Mouse (Mus musculus) heart, embryonic 10.5 days (tissue): Measurements from ENCODE around the gene Ipo7. TPM values are rescaled to one million over a fixed set of nuclear protein-coding genes. Genes with fewer than 3 reads are reported as not detected.
"Not testable (repeated sequence)": the region's sequence is repeated elsewhere in the genome, so short reads cannot be mapped to it uniquely, and the experiment has no call there.

Source experiments
- DNase-seq: peaks from one replicate; pipeline ENCODE4 v3.0.0-alpha.2; 2017; ENCODE audit warnings: low spot score
- H3K27ac ChIP-seq: fragments of 300-500 bp; sonication (generic); 2 replicates; pipeline ENCODE4 v1.5.1; 2016; ENCODE audit warnings: mild to moderate bottlenecking
- H3K27me3 ChIP-seq: fragments of 300-500 bp; sonication (generic); 2 replicates; pipeline ENCODE4 v1.6.1; 2016; ENCODE audit warnings: mild to moderate bottlenecking; ENCODE audit not compliant: poor library complexity, insufficient read depth, severe bottlenecking
- H3K36me3 ChIP-seq: fragments of 300-500 bp; sonication (generic); 2 replicates; pipeline ENCODE4 v1.6.1; 2016; ENCODE audit warnings: mild to moderate bottlenecking, moderate library complexity
- H3K4me1 ChIP-seq: fragments of 300-500 bp; sonication (generic); 2 replicates; pipeline ENCODE4 v1.6.1; 2016; ENCODE audit warnings: mild to moderate bottlenecking
- H3K4me3 ChIP-seq: fragments of 300-500 bp; sonication (generic); 2 replicates; pipeline ENCODE4 v1.5.1; 2016; ENCODE audit warnings: mild to moderate bottlenecking, moderate library complexity
- H3K9me3 ChIP-seq: fragments of 300-500 bp; sonication (generic); 2 replicates; pipeline ENCODE4 v1.6.1; 2016; ENCODE audit warnings: mild to moderate bottlenecking, moderate library complexity
- WGBS: fragments of 180-500 bp; shearing (Covaris S2); methylation state at CpG from one replicate; pipeline ENCODE4 v1.1.7; 2016; 5-methylcytosine and 5-hydroxymethylcytosine counted together
- polyA plus RNA-seq: library from polyadenylated mRNA; unstranded; fragments of >200 nt; fragmentation: Nextera tagmentation; extraction: Ambion mirVana; gene quantifications from 2 replicates; pipeline ENCODE4 v1.2.1, GENCODE M21; 2016

Gene Ipo7
- polyA plus RNA-seq, 1 experiment from 2014 or later = 38.4 TPM

DNA sequence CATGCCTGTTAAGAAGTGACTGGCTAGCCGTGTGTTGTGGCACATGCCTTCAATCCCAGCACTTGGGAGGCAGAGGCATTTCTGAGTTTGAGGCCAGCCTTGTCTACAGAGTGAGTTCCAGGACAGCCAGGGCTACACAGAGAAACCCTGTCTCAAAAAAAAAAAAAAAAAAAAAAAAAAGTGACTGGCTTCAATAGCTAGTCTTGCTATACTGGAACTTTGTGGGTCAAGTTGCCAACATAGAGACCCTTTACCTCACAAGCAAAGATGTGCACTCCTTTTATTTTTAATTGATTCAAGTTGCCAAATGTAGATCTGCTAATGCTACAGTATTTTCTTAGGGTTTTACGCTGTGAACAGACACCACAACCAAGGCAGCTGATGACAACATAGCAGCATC is 39.6 kb downstream of the Ipo7 start:
- H3K27me3 ChIP-seq, DNase-seq, H3K27ac ChIP-seq, H3K4me3 ChIP-seq, H3K9me3 ChIP-seq: not testable (repeated sequence)
- peaks cover 11% of the 10 kb centered on the region for H3K4me1 ChIP-seq
- WGBS = 90% methylated on average over 2 of the region's 2 CpGs
- peaks cover 64% of the 10 kb centered on the region for H3K36me3 ChIP-seq

DNA sequence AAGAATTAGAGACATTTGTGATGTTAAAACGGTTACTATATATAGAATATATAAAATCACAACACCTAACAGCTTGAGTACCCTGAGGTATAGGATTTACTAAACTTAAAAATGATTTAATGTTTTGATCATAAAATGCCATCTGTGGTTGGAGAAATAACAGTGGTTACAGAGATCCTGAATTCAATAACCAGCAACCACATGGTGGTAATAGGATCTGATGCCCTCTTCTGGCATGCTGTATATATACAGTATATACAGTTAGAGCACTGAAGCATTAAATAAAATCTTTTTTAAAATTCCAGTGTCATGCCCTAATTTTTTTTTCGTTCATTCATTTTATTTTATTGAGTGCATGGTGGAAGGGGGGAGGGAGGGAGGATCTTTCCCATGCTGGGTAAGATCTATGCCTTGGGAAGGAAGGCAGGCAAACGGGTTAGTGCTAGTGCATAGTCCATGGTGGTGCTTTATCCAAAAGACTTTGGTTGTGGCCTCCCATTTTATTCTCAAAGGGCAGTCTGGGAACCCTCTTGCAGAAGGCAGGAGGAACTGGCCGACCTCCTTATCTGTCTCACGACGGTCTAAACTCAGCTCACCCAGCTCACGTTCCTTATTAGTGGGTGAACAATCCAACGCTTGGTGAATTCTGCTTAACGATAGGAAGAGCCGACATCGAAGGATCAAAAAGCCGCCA is 41.2 kb downstream of the Ipo7 start:
- Histone ChIP-seq H3K9me3 (no peaks in the 10 kb centered on the region), H3K27ac (peak overlapping the region; percentile 100; the same call in 1 of the 2 replicates), H3K27me3 (no peaks in the 10 kb centered on the region), H3K36me3 (peaks cover 56% of the 10 kb centered on the region), H3K4me3 (0 out of 2 replicates have a peak overlapping the region, but pooled peaks have one; percentile 82), H3K4me1 (peaks cover 19% of the 10 kb centered on the region)
- DNase-seq = no peak
- WGBS = 79% methylated on average over 12 of the region's 12 CpGs

DNA sequence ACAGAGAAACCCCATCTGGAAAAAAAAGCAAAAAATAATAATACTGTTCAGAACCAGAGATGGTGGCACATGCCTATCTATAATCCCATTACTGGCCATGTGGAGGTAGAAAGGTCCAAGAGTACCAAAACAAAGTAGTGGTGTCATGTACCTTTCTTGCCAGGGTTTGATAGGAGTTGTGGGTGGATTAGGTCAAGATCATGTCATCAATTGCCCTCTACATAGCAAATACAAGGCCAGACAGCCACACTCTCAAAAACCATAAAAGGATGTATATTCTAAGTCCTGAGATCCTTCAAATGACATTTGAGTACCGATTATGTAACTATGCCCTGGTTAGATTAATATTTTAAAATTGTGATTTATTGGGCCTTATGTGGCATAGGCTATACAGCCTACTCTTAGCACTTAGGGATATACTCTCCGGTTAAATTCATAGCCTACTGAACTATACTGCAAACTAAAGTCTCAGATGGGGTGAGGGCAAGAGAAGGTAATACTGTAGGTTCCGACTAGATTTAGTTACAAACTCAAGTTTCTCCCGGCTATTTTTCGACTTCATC is 42.1 kb downstream of the Ipo7 start:
- Histone ChIP-seq H3K4me3 (peak overlapping the region; percentile 82), H3K4me1 (peaks cover 19% of the 10 kb centered on the region), H3K27ac (peak overlapping the region; percentile 100), H3K36me3 (peaks cover 48% of the 10 kb centered on the region), H3K9me3 (no peaks in the 10 kb centered on the region), H3K27me3 (no peaks in the 10 kb centered on the region)
- WGBS = 20% methylated on average over 5 of the region's 5 CpGs
- no peak for DNase-seq

DNA sequence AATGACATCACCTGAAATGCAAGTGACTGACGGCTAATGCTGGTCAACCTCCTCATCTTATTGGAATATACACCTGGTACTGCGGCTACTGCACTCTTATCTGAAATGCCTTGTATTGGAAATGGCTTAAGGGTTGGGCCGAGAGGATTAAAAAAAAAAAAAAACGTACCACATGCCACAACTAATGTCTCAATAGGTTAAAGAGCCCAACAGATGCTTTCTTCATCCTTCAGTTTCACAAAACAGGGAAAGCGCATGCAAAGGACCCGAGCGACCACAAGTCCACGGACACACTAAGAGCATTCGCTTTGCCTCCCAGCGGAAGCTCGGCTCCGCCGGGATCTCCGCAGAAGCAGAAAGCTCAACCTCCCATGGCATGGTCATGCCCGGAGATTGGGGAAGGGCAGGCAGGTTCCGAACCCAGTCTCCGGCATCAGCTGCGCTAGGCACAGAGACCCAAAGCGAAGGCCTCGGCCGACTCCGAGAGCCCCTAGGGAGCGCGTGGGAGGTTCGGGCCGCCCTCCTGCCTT is 42.7 kb downstream of the Ipo7 start:
- Histone ChIP-seq H3K4me3 (peak overlapping the region; percentile 82), H3K27ac (peak overlapping the region; percentile 100), H3K27me3 (no peaks in the 10 kb centered on the region), H3K36me3 (peaks cover 43% of the 10 kb centered on the region), H3K4me1 (peaks cover 19% of the 10 kb centered on the region), H3K9me3 (no peaks in the 10 kb centered on the region)
- DNase-seq = no peak
- 1% methylated on average over 26 of the region's 26 CpGs for WGBS

DNA sequence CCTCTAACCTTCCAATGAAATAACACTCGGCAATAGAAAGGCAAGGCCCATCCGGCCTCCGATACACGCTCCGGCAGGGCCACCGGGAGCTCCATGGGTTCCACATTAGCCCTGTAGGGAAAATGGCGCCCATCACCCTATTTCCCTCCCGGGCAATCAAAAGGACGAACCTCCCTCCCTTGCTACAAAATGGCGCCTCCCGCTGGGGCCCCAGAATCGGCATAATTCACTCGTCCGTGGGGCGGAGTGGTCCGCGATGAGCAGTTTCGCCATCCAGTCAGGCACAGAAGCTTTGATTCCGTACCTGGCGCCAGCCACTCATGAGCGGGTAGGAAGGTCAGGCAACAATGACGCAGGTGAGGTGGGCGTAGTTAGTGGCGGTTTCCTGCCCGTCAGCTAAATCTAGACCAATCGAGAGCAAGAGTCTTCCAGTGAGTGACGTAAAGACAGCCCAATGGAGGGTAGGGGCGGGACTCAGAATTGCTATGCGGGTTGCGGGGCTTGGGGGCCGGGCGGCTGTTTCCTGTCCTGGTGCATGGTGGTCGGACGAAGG is 43.2 kb downstream of the Ipo7 start, which contains the start of gene Zfp143:
TSS of gene Zfp143 (plus strand) at position 19 of the 553 bp plus-strand sequence.
- under 1% methylated on average over 34 of the region's 34 CpGs for WGBS
- peak; percentile 100 for DNase-seq
- peak within 1 kb of the TSS; percentile 100 for H3K27ac ChIP-seq
- H3K27me3 ChIP-seq = no peaks in the 10 kb centered on the region
- peak within 1 kb of the TSS; percentile 82 for H3K4me3 ChIP-seq
- peaks cover 19% of the 10 kb centered on the region for H3K4me1 ChIP-seq
- H3K9me3 ChIP-seq = no peaks in the 10 kb centered on the region
- H3K36me3 ChIP-seq = peaks cover 37% of the 10 kb centered on the region

DNA sequence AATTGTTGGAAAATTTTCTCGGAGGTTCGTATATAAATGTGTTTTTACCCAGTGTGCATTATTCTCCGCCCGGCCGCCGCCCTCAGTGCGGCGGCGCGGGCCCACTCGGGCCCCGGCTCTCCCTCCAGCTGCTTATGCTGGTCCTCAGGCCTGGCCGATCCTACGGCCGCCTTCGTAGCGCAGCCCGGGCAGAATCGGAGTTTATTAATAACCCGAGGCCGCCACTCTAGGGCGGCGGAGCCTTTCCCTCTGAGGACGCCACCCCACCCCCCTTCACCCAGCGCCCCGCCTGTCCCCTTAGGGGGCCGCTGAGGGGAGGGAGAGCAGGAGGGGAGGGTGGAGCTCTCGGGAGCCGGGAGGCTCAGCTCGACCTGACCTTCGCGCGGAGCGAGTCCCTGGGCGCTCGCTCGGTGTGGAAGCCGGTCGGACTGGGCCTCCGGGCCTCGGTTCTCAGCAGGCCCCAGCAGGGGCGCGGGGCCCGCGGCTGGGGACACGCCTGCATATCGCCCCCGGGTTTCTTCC is 43.7 kb downstream of the Ipo7 start:
- peaks cover 37% of the 10 kb centered on the region for H3K36me3 ChIP-seq
- DNase-seq = peak; percentile 94
- peaks cover 19% of the 10 kb centered on the region for H3K4me1 ChIP-seq
- H3K4me3 ChIP-seq = peak overlapping the region; percentile 82
- peak overlapping the region; percentile 100 for H3K27ac ChIP-seq
- no peaks in the 10 kb centered on the region for H3K27me3 ChIP-seq
- H3K9me3 ChIP-seq = no peaks in the 10 kb centered on the region
- under 1% methylated on average over 47 of the region's 48 CpGs for WGBS

DNA sequence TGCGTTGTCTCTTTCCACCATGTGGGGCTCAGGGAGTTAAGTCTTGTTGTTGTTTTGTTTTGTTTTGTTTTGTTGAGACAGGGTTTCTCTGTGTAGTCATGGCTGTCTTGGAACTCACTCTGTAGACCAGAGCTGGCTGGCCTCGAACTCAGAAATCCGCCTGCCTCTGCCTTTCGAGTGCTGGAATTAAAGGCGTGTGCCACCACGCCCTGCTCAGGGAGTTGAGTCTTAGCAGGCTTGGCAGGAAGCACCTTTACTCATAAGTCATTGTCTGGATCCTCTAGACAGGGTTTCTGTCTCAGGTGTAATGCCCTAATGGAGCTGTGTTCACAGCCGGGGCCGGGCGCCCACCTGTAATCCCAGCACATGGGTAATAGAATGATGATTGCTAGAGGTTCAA is 45.7 kb downstream of the Ipo7 start:
- peaks cover 19% of the 10 kb centered on the region for H3K4me1 ChIP-seq
- H3K36me3 ChIP-seq = peaks cover 34% of the 10 kb centered on the region
- H3K4me3 ChIP-seq = no peak overlapping the region
- no peaks in the 10 kb centered on the region for H3K9me3 ChIP-seq
- DNase-seq = no peak
- no peaks in the 10 kb centered on the region for H3K27me3 ChIP-seq
- H3K27ac ChIP-seq = no peak overlapping the region; the same call in 1 of the 2 replicates
- 95% methylated on average over 9 of the region's 9 CpGs for WGBS

DNA sequence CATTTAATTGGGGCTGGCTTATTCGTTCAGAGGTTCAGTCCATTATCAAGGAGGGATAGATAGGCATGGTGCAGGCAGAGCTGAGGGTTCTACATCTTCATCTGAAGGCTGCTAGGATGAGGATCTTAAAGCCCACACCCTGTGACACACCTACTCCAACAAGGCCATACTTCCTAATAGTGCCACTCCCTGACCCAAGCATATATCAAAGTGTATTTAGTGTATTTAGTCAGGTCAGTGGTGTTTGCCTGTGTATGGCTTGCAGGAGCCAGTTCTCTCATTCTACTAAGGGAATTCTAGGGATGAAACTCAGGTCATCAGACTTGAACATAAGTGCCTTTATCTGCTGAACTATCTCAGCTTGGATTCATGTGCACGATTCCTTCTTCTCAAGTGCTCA is 51.0 kb downstream of the Ipo7 start:
- WGBS = 85% methylated on average over 2 of the region's 2 CpGs
- Histone ChIP-seq H3K27ac (no peak overlapping the region), H3K4me1 (no peaks in the 10 kb centered on the region), H3K4me3 (no peak overlapping the region), H3K36me3 (peaks cover 68% of the 10 kb centered on the region), H3K9me3 (no peaks in the 10 kb centered on the region), H3K27me3 (no peaks in the 10 kb centered on the region)
- DNase-seq = no peak

DNA sequence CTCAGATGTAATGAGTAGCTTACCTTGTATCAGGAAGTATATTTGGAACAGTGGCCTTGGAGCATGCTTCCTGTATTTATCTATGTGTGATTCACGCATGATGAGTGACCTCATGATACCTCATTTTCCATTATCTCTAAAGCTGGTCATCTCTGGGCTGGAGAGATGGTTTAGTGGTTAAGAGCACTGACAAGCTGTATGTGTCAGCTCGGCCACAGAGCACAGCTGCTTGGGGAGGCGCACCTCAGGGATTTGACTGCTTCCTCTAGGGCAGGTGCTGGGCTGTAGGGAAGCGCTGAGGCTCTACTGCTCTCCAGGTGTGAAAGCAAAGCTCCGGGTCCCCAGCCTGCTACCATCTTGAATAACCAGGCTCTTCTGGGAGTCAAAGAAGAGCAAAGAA is 60.1 kb downstream of the Ipo7 start:
- Histone ChIP-seq H3K4me1 (no peaks in the 10 kb centered on the region), H3K27ac (no peak overlapping the region), H3K27me3 (no peaks in the 10 kb centered on the region), H3K4me3 (no peak overlapping the region), H3K36me3 (peaks cover 96% of the 10 kb centered on the region), H3K9me3 (no peaks in the 10 kb centered on the region)
- WGBS = 92% methylated on average over 5 of the region's 5 CpGs
- DNase-seq = no peak

DNA sequence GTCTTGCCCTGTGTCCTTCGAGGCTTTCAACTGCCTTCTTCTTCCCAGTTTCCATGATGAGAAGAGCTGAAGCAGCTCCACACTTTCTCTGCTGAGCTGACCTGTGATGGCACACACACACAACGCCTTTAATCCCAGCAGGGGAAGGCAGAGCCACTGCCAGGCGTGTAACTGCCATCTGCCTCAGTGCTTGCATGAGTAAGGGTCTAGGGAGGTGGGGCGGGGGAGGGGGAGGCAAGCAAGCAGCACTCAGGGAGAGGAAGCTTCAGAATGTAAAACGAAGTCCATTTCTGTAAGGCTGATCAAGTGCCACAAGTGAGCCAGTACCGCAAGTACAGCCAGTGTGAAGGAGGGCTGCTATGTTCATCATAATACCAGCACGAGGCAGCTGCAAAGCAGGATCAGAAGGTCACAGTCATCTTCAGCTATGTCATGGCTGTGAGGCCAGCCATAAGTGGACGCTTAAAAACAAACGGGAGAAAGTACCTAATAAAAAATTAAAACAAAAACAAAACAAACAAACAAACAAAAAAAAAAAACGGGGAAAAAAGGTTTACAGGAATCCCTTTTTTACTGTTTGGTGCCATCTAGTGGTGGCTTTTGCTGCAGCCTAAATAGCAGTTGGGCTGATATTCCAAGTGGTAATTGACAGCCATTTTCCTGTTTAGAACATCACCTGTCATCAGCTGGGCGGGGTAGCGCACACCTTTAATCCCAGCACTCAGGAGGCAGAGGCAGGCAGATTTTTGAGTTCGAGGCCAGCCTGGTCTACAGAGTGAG is 65.5 kb downstream of the Ipo7 start:
- H3K9me3 ChIP-seq = no peaks in the 10 kb centered on the region
- H3K27me3 ChIP-seq = no peaks in the 10 kb centered on the region
- no peaks in the 10 kb centered on the region for H3K4me1 ChIP-seq
- H3K36me3 ChIP-seq = peaks cover 97% of the 10 kb centered on the region
- no peak overlapping the region for H3K4me3 ChIP-seq
- no peak for DNase-seq
- H3K27ac ChIP-seq = no peak overlapping the region
- 68% methylated on average over 13 of the region's 13 CpGs for WGBS

DNA sequence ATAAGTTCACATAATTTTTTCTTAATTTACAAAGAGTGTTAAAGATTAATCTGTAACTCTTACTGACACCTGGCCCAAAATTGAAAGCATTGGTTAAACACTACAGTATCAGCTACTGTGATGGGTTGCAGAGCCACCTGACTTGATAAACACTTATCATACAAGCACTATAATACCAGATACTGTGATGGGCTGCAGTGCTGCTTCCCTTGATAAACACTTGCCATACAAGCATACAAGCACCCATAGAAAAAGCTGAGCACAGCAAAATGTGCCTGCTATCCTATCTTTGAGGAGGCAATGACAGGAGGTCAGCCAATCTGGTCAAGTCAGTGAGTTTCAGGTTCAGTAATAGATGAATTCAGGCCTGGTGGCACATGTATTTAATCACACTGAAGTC is 67.1 kb downstream of the Ipo7 start:
- Histone ChIP-seq H3K36me3 (peaks cover 95% of the 10 kb centered on the region), H3K27ac (no peak overlapping the region), H3K4me3 (no peak overlapping the region), H3K27me3 (no peaks in the 10 kb centered on the region), H3K4me1 (no peaks in the 10 kb centered on the region), H3K9me3 (no peaks in the 10 kb centered on the region)
- no peak for DNase-seq

DNA sequence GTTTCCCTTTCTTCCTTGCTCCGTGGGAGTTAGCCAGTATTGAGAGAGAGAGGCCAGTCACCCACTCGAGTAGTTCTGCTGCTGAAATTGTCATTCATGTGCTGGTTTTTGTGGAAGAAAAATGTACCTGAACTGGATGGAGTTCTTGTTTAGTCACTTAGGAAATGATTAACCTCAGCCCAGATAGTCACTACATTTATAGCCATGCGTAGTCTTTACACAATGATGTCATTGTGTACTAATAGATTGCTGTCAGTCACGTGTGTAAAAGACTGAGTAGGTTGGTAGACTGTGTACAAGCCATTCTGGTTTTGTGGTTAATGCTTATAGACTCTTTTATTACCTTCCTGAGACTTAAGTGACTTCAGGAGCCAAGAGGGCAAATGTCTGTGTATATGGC is 69.8 kb downstream of the Ipo7 start:
- Histone ChIP-seq H3K27me3 (no peaks in the 10 kb centered on the region), H3K36me3 (peaks cover 93% of the 10 kb centered on the region), H3K4me1 (no peaks in the 10 kb centered on the region), H3K27ac (no peak overlapping the region), H3K4me3 (no peak overlapping the region), H3K9me3 (no peaks in the 10 kb centered on the region)
- DNase-seq = no peak
- WGBS = 84% methylated on average over 4 of the region's 4 CpGs
